Mouse (Mus musculus): ENCODE measurements at regions not wholly inside any gene's neighbourhood (a gene's known extent, or its start where the extent isn't known, plus 50 kb on each side); places are given as distances from the start of the nearest gene placed in this dataset.

- Histone ChIP-seq H3K27me3 (ENCODE audit: insufficient read depth, low read length) (no peaks in the 10 kb centered on the region; the same call in 1 of the 2 replicates), H3K36me3 (ENCODE audit: insufficient read depth) (no peaks in the 10 kb centered on the region), H3K4me2 (ENCODE audit: low read depth) (no peak overlapping the region), H3K4me3 (ENCODE audit: low read depth, low read length) (no peak overlapping the region), H3K9me3 (ENCODE audit: low read length) (no peaks in the 10 kb centered on the region), H3K4me1 (ENCODE audit: insufficient read depth) (no peaks in the 10 kb centered on the region), H3K27ac (ENCODE audit: low read depth, low read length) (no peak overlapping the region), H3K9ac (no peak overlapping the region)
- TF ChIP-seq CTCF (IDR thresholded peaks at IDR 0.05; ENCODE audit: low read depth), result no peak
- 74% methylated on average over 11 of the region's 11 CpGs for WGBS
- DNase-seq (no peak), ATAC-seq (no peak)
Measured at GRCm38 (mm10) chr2:170247702-170248445, 100.0 kb upstream of the Zfp217 start.

- Histone ChIP-seq H3K27me3 (ENCODE audit: insufficient read depth, low read length) (no peaks in the 10 kb centered on the region; the same call in 1 of the 2 replicates), H3K4me1 (ENCODE audit: insufficient read depth) (no peaks in the 10 kb centered on the region), H3K4me2 (ENCODE audit: low read depth) (no peak overlapping the region), H3K4me3 (ENCODE audit: low read depth, low read length) (no peak overlapping the region), H3K36me3 (ENCODE audit: insufficient read depth) (no peaks in the 10 kb centered on the region), H3K27ac (ENCODE audit: low read depth, low read length) (no peak overlapping the region), H3K9ac (no peak overlapping the region), H3K9me3 (ENCODE audit: low read length) (no peaks in the 10 kb centered on the region)
- ATAC-seq (no peak), DNase-seq (no peak)
- TF ChIP-seq CTCF (IDR thresholded peaks at IDR 0.05; ENCODE audit: low read depth), result no peak
- WGBS, result 13% methylated on average over 12 of the region's 12 CpGs
Measured at GRCm38 (mm10) chr2:170245637-170246341, 97.9 kb upstream of the Zfp217 start.

GRCm38 (mm10) chr2:170244108-170244507 is 96.2 kb upstream of the Zfp217 start:
- no peak for TF ChIP-seq CTCF (IDR thresholded peaks at IDR 0.05; ENCODE audit: low read depth)
- DNase-seq, result no peak
- Histone ChIP-seq H3K4me1 (ENCODE audit: insufficient read depth) (no peaks in the 10 kb centered on the region), H3K4me2 (ENCODE audit: low read depth) (no peak overlapping the region), H3K9ac (no peak overlapping the region), H3K4me3 (ENCODE audit: low read depth, low read length) (no peak overlapping the region), H3K9me3 (ENCODE audit: low read length) (no peaks in the 10 kb centered on the region), H3K27me3 (ENCODE audit: insufficient read depth, low read length) (no peaks in the 10 kb centered on the region; the same call in 1 of the 2 replicates), H3K27ac (ENCODE audit: low read depth, low read length) (no peak overlapping the region), H3K36me3 (ENCODE audit: insufficient read depth) (no peaks in the 10 kb centered on the region)
- ATAC-seq, result no peak
- 64% methylated on average over 4 of the region's 4 CpGs for WGBS

- H3K9me3 ChIP-seq (ENCODE audit: low read length), result no peaks in the 10 kb centered on the region
- no peak overlapping the region for H3K9ac ChIP-seq
- H3K27ac ChIP-seq (ENCODE audit: low read depth, low read length), result no peak overlapping the region
- TF ChIP-seq CTCF (IDR thresholded peaks at IDR 0.05; ENCODE audit: low read depth), result peak; percentile 40
- H3K4me2 ChIP-seq (ENCODE audit: low read depth), result no peak overlapping the region
- H3K27me3 ChIP-seq (ENCODE audit: insufficient read depth, low read length), result no peaks in the 10 kb centered on the region
- no peaks in the 10 kb centered on the region for H3K36me3 ChIP-seq (ENCODE audit: insufficient read depth)
- H3K4me1 ChIP-seq (ENCODE audit: insufficient read depth), result no peaks in the 10 kb centered on the region
- DNase-seq, result no peak
- WGBS, result 76% methylated on average over 1 of the region's 1 CpGs
- H3K4me3 ChIP-seq (ENCODE audit: low read depth, low read length), result no peak overlapping the region
- ATAC-seq, result no peak
Measured at GRCm38 (mm10) chr2:170237959-170238358, 90.1 kb upstream of the Zfp217 start.

GRCm38 (mm10) chr2:170233426-170233825 is 85.5 kb upstream of the Zfp217 start:
- no peaks in the 10 kb centered on the region for H3K27me3 ChIP-seq (ENCODE audit: insufficient read depth, low read length)
- no peak overlapping the region for H3K4me3 ChIP-seq (ENCODE audit: low read depth, low read length)
- DNase-seq, result no peak
- no peaks in the 10 kb centered on the region for H3K9me3 ChIP-seq (ENCODE audit: low read length)
- no peaks in the 10 kb centered on the region for H3K4me1 ChIP-seq (ENCODE audit: insufficient read depth)
- H3K27ac ChIP-seq (ENCODE audit: low read depth, low read length), result no peak overlapping the region
- no peak overlapping the region for H3K4me2 ChIP-seq (ENCODE audit: low read depth)
- ATAC-seq, result no peak
- no peak for TF ChIP-seq CTCF (IDR thresholded peaks at IDR 0.05; ENCODE audit: low read depth)
- WGBS, result 89% methylated on average over 4 of the region's 4 CpGs
- no peak overlapping the region for H3K9ac ChIP-seq
- no peaks in the 10 kb centered on the region for H3K36me3 ChIP-seq (ENCODE audit: insufficient read depth)

- ATAC-seq (no peak), DNase-seq (no peak)
- H3K4me1 ChIP-seq (ENCODE audit: insufficient read depth), result no peaks in the 10 kb centered on the region
- no peaks in the 10 kb centered on the region for H3K36me3 ChIP-seq (ENCODE audit: insufficient read depth)
- H3K4me3 ChIP-seq (ENCODE audit: low read depth, low read length), result no peak overlapping the region
- H3K9me3 ChIP-seq (ENCODE audit: low read length), result no peaks in the 10 kb centered on the region
- WGBS, result 78% methylated on average over 8 of the region's 8 CpGs
- H3K4me2 ChIP-seq (ENCODE audit: low read depth), result no peak overlapping the region
- no peak overlapping the region for H3K9ac ChIP-seq
- no peak overlapping the region for H3K27ac ChIP-seq (ENCODE audit: low read depth, low read length)
- H3K27me3 ChIP-seq (ENCODE audit: insufficient read depth, low read length), result no peaks in the 10 kb centered on the region
- TF ChIP-seq CTCF (IDR thresholded peaks at IDR 0.05; ENCODE audit: low read depth), result no peak
Measured at GRCm38 (mm10) chr2:170229461-170230080, 81.7 kb upstream of the Zfp217 start.
